Mouse (Mus musculus) heart, embryonic 15.5 days (tissue): ENCODE results near the gene Lemd2. TPM values are rescaled to one million over a fixed set of nuclear protein-coding genes. Genes with fewer than 3 reads are reported as not detected.

ENCODE experiments used
- polyA plus RNA-seq: library from polyadenylated mRNA; unstranded; fragments of >200 nt; fragmentation: Nextera tagmentation; extraction: Ambion mirVana; gene quantifications from 2 replicates; pipeline ENCODE4 v1.2.1, GENCODE M21; 2015

Lemd2 gene
- polyA plus RNA-seq, 1 experiment from 2014 or later, result 7.2 TPM

Other genes with a start within 250 kb of the Lemd2 start
- 8.3 and 10.2 TPM in 2 replicates for gene Zbtb9, start 231.3 kb downstream of the Lemd2 start, polyA plus RNA-seq
- 4.7 and 5.7 TPM in 2 replicates for gene Bak1, start 175.5 kb downstream of the Lemd2 start, polyA plus RNA-seq
- 1.4 and 2.8 TPM in 2 replicates for gene Itpr3, start 147.2 kb downstream of the Lemd2 start, polyA plus RNA-seq
- 245 and 292 TPM in 2 replicates for gene Uqcc2, start 70.6 kb downstream of the Lemd2 start, polyA plus RNA-seq
- 0.35 and 0.43 TPM in 2 replicates for gene Ip6k3, start 36.7 kb downstream of the Lemd2 start, polyA plus RNA-seq